Mouse (Mus musculus): ENCODE data around the gene Pgm2l1. TPM values are rescaled to one million over a fixed set of nuclear protein-coding genes. Genes with fewer than 3 reads are reported as not detected.
A peak's percentile ranks its signal among the peaks of the same experiment; 100 is the strongest.

The Pgm2l1 gene
- 0.49 and 0.81 TPM in 2 replicates for polyA plus RNA-seq (2012)

- H3K9me3 ChIP-seq (ENCODE audit: control insufficient read depth, low read length) = no peaks in the 10 kb centered on the region
- peaks cover 38% of the 10 kb centered on the region for H3K4me1 ChIP-seq (ENCODE audit: control insufficient read depth)
- peaks cover 2% of the 10 kb centered on the region for H3K36me3 ChIP-seq (ENCODE audit: control insufficient read depth)
- TF ChIP-seq GATA1 (IDR thresholded peaks at IDR 0.05; ENCODE audit: low read length) (no peak; the same call in 1 of the 2 replicates), TAL1 (IDR thresholded peaks at IDR 0.05; ENCODE audit: low read length) (no peak)
- H3K4me3 ChIP-seq (replicated peaks) = peak within 1 kb of the TSS; percentile 100
- no peaks in the 10 kb centered on the region for H3K27me3 ChIP-seq (ENCODE audit: control insufficient read depth)
Observed at GRCm38 (mm10) chr7:100227158-100227875, at the start of gene Pgm2l1. Gene Pgm2l1 (plus strand): TSS chr7:100227394.

GRCm38 (mm10) chr7:100178016-100178890, 48.9 kb upstream of the Pgm2l1 start:
- Histone ChIP-seq H3K27me3 (ENCODE audit: control insufficient read depth) (peaks cover 58% of the 10 kb centered on the region), H3K4me3 (replicated peaks) (peak overlapping the region; percentile 47), H3K36me3 (ENCODE audit: control insufficient read depth) (no peaks in the 10 kb centered on the region), H3K4me1 (ENCODE audit: control insufficient read depth) (peaks cover 29% of the 10 kb centered on the region), H3K9me3 (ENCODE audit: control insufficient read depth, low read length) (no peaks in the 10 kb centered on the region)
- TF ChIP-seq TAL1 (IDR thresholded peaks at IDR 0.05; ENCODE audit: low read length) = no peak

- Histone ChIP-seq H3K4me1 (ENCODE audit: control insufficient read depth) (peaks cover 29% of the 10 kb centered on the region), H3K9me3 (ENCODE audit: control insufficient read depth, low read length) (no peaks in the 10 kb centered on the region), H3K4me3 (replicated peaks) (peak overlapping the region; percentile 47), H3K36me3 (ENCODE audit: control insufficient read depth) (no peaks in the 10 kb centered on the region), H3K27me3 (ENCODE audit: control insufficient read depth) (peaks cover 58% of the 10 kb centered on the region)
- TF ChIP-seq TAL1 (IDR thresholded peaks at IDR 0.05; ENCODE audit: low read length) (no peak), GATA1 (IDR thresholded peaks at IDR 0.05; ENCODE audit: low read length) (no peak)
Observed at GRCm38 (mm10) chr7:100178891-100179233, 48.3 kb upstream of the Pgm2l1 start.

GRCm38 (mm10) chr7:100179394-100179793, 47.8 kb upstream of the Pgm2l1 start:
- TF ChIP-seq GATA1 (IDR thresholded peaks at IDR 0.05; ENCODE audit: low read length) (no peak), TAL1 (IDR thresholded peaks at IDR 0.05; ENCODE audit: low read length) (0 out of 3 replicates have a peak, but pooled peaks have one; percentile 14)
- H3K9me3 ChIP-seq (ENCODE audit: control insufficient read depth, low read length) = no peaks in the 10 kb centered on the region
- H3K4me3 ChIP-seq (replicated peaks) = no peak overlapping the region
- H3K4me1 ChIP-seq (ENCODE audit: control insufficient read depth) = peaks cover 29% of the 10 kb centered on the region
- peaks cover 58% of the 10 kb centered on the region for H3K27me3 ChIP-seq (ENCODE audit: control insufficient read depth)
- no peaks in the 10 kb centered on the region for H3K36me3 ChIP-seq (ENCODE audit: control insufficient read depth)

GRCm38 (mm10) chr7:100179836-100180407, 47.3 kb upstream of the Pgm2l1 start:
- Histone ChIP-seq H3K4me3 (replicated peaks) (no peak overlapping the region), H3K27me3 (ENCODE audit: control insufficient read depth) (peaks cover 56% of the 10 kb centered on the region), H3K36me3 (ENCODE audit: control insufficient read depth) (no peaks in the 10 kb centered on the region), H3K4me1 (ENCODE audit: control insufficient read depth) (peaks cover 29% of the 10 kb centered on the region), H3K9me3 (ENCODE audit: control insufficient read depth, low read length) (no peaks in the 10 kb centered on the region)
- TF ChIP-seq GATA1 (IDR thresholded peaks at IDR 0.05; ENCODE audit: low read length) = no peak
- TF ChIP-seq TAL1 (IDR thresholded peaks at IDR 0.05; ENCODE audit: low read length) = no peak

- Histone ChIP-seq H3K4me3 (replicated peaks) (no peak overlapping the region), H3K9me3 (ENCODE audit: control insufficient read depth, low read length) (no peaks in the 10 kb centered on the region), H3K4me1 (ENCODE audit: control insufficient read depth) (peaks cover 29% of the 10 kb centered on the region), H3K36me3 (ENCODE audit: control insufficient read depth) (no peaks in the 10 kb centered on the region), H3K27me3 (ENCODE audit: control insufficient read depth) (peaks cover 44% of the 10 kb centered on the region)
- TF ChIP-seq GATA1 (IDR thresholded peaks at IDR 0.05; ENCODE audit: low read length) = peak; percentile 63
- TF ChIP-seq TAL1 (IDR thresholded peaks at IDR 0.05; ENCODE audit: low read length) = no peak
Observed at GRCm38 (mm10) chr7:100181176-100181575, 46.0 kb upstream of the Pgm2l1 start.

GRCm38 (mm10) chr7:100181614-100182013, 45.6 kb upstream of the Pgm2l1 start:
- Histone ChIP-seq H3K4me1 (ENCODE audit: control insufficient read depth) (peaks cover 29% of the 10 kb centered on the region), H3K4me3 (replicated peaks) (no peak overlapping the region), H3K9me3 (ENCODE audit: control insufficient read depth, low read length) (no peaks in the 10 kb centered on the region), H3K27me3 (ENCODE audit: control insufficient read depth) (peaks cover 39% of the 10 kb centered on the region), H3K36me3 (ENCODE audit: control insufficient read depth) (no peaks in the 10 kb centered on the region)
- no peak for TF ChIP-seq GATA1 (IDR thresholded peaks at IDR 0.05; ENCODE audit: low read length)
- no peak for TF ChIP-seq TAL1 (IDR thresholded peaks at IDR 0.05; ENCODE audit: low read length)

GRCm38 (mm10) chr7:100182388-100182787, 44.8 kb upstream of the Pgm2l1 start:
- peaks cover 32% of the 10 kb centered on the region for H3K27me3 ChIP-seq (ENCODE audit: control insufficient read depth)
- H3K4me1 ChIP-seq (ENCODE audit: control insufficient read depth) = peaks cover 29% of the 10 kb centered on the region
- H3K4me3 ChIP-seq (replicated peaks) = no peak overlapping the region
- TF ChIP-seq TAL1 (IDR thresholded peaks at IDR 0.05; ENCODE audit: low read length) = no peak
- no peak for TF ChIP-seq GATA1 (IDR thresholded peaks at IDR 0.05; ENCODE audit: low read length)
- H3K9me3 ChIP-seq (ENCODE audit: control insufficient read depth, low read length) = no peaks in the 10 kb centered on the region
- no peaks in the 10 kb centered on the region for H3K36me3 ChIP-seq (ENCODE audit: control insufficient read depth)

GRCm38 (mm10) chr7:100187601-100188000, 39.6 kb upstream of the Pgm2l1 start:
- H3K4me3 ChIP-seq (replicated peaks) = no peak overlapping the region
- no peaks in the 10 kb centered on the region for H3K9me3 ChIP-seq (ENCODE audit: control insufficient read depth, low read length)
- peaks cover 12% of the 10 kb centered on the region for H3K27me3 ChIP-seq (ENCODE audit: control insufficient read depth)
- no peaks in the 10 kb centered on the region for H3K4me1 ChIP-seq (ENCODE audit: control insufficient read depth)
- no peak for TF ChIP-seq TAL1 (IDR thresholded peaks at IDR 0.05; ENCODE audit: low read length)
- no peaks in the 10 kb centered on the region for H3K36me3 ChIP-seq (ENCODE audit: control insufficient read depth)

Data from erythroblast, embryonic 14.5 days (primary cell).